Mouse (Mus musculus): ENCODE results near the gene Commd7.

The Commd7 gene

GRCm38 (mm10) chr2:153618889-153619288 lies 13.7 kb downstream of the Commd7 start:
- DNase-seq: no peak

GRCm38 (mm10) chr2:153618439-153618838 lies 14.1 kb downstream of the Commd7 start:
- no peak for DNase-seq

- no peak for DNase-seq
Observed at GRCm38 (mm10) chr2:153616893-153617292, 15.7 kb downstream of the Commd7 start.

GRCm38 (mm10) chr2:153612594-153613281 lies 19.8 kb downstream of the Commd7 start:
- no peak for DNase-seq

- no peak for DNase-seq
Observed at GRCm38 (mm10) chr2:153611743-153612142, 20.8 kb downstream of the Commd7 start.

GRCm38 (mm10) chr2:153611241-153611630 lies 21.3 kb downstream of the Commd7 start:
- DNase-seq: no peak

- no peak for DNase-seq
Observed at GRCm38 (mm10) chr2:153610426-153611240, 21.9 kb downstream of the Commd7 start.

GRCm38 (mm10) chr2:153609548-153609947 lies 23.0 kb downstream of the Commd7 start:
- peak; percentile 64 for DNase-seq

- DNase-seq: no peak
Observed at GRCm38 (mm10) chr2:153609058-153609457, 23.5 kb downstream of the Commd7 start.

- DNase-seq: no peak
Observed at GRCm38 (mm10) chr2:153607870-153608515, 24.6 kb downstream of the Commd7 start.

GRCm38 (mm10) chr2:153606421-153606820 lies 26.2 kb downstream of the Commd7 start:
- DNase-seq: no peak

- no peak for DNase-seq
Observed at GRCm38 (mm10) chr2:153603724-153604123, 28.9 kb downstream of the Commd7 start.

GRCm38 (mm10) chr2:153600667-153601648 lies 31.6 kb downstream of the Commd7 start:
- no peak for DNase-seq

GRCm38 (mm10) chr2:153600021-153600666 lies 32.4 kb downstream of the Commd7 start:
- DNase-seq: no peak

- DNase-seq: no peak
Observed at GRCm38 (mm10) chr2:153597626-153598025, 35.0 kb downstream of the Commd7 start.

- no peak for DNase-seq
Observed at GRCm38 (mm10) chr2:153597014-153597413, 35.6 kb downstream of the Commd7 start.

- no peak for DNase-seq
Observed at GRCm38 (mm10) chr2:153594998-153595397, 37.6 kb downstream of the Commd7 start.

- no peak for DNase-seq
Observed at GRCm38 (mm10) chr2:153593186-153593585, 39.4 kb downstream of the Commd7 start.

GRCm38 (mm10) chr2:153592056-153593014 lies 40.2 kb downstream of the Commd7 start:
- DNase-seq: no peak

- peak; percentile 78 for DNase-seq
Observed at GRCm38 (mm10) chr2:153586515-153587174, 45.9 kb downstream of the Commd7 start.

Measured in right cerebral cortex, postnatal 25 days (tissue).